Mouse (Mus musculus): ENCODE data around the gene G430095P16Rik.

The G430095P16Rik gene

GRCm38 (mm10) chr8:84770100-84770953 lies 47.5 kb downstream of the G430095P16Rik start:
- DNase-seq (ENCODE audit: low spot score in 2 of 2) = no peak

- no peak for DNase-seq (ENCODE audit: low spot score in 2 of 2)
Observed at GRCm38 (mm10) chr8:84771000-84771687, 48.3 kb downstream of the G430095P16Rik start.

GRCm38 (mm10) chr8:84771941-84772378 lies 49.2 kb downstream of the G430095P16Rik start:
- no peak for DNase-seq (ENCODE audit: low spot score in 2 of 2)

GRCm38 (mm10) chr8:84772628-84773027 lies 49.8 kb downstream of the G430095P16Rik start:
- DNase-seq (ENCODE audit: low spot score in 2 of 2) = no peak

GRCm38 (mm10) chr8:84773304-84773703 lies 50.5 kb downstream of the G430095P16Rik start:
- no peak for DNase-seq (ENCODE audit: low spot score in 2 of 2)

GRCm38 (mm10) chr8:84773833-84774232 lies 51.0 kb downstream of the G430095P16Rik start:
- DNase-seq (ENCODE audit: low spot score in 2 of 2) = peak; percentile 86 to 87

GRCm38 (mm10) chr8:84774473-84774911 lies 51.7 kb downstream of the G430095P16Rik start:
- DNase-seq (ENCODE audit: low spot score in 2 of 2) = peak in 1 of 2 experiments; percentile 75

- DNase-seq (ENCODE audit: low spot score in 2 of 2) = peak in 1 of 2 experiments; percentile 51
Observed at GRCm38 (mm10) chr8:84775105-84775591, 52.3 kb downstream of the G430095P16Rik start.

GRCm38 (mm10) chr8:84775621-84776113 lies 52.9 kb downstream of the G430095P16Rik start:
- no peak for DNase-seq (ENCODE audit: low spot score in 2 of 2)
